Mouse (Mus musculus) spleen, adult 2 months (tissue): ENCODE measurements around the gene Yju2. TPM values are rescaled to one million over a fixed set of nuclear protein-coding genes. Genes with fewer than 3 reads are reported as not detected.

Experiments used
- DNase-seq, 2 experiments: peaks; one replicate each; pipeline versions ENCODE4 v3.0.0 to v3.0.0-alpha.2; 2012 to 2021; ENCODE audit warnings: low spot score in 2 of 2, low read depth in 1 of 2
- H3K27ac ChIP-seq: fragments of 200-500 bp; 2 replicates; pipeline ENCODE4 v1.5.1; 2012; ENCODE audit warnings: low read length, inconsistent platforms; ENCODE audit not compliant: insufficient read depth
- H3K27me3 ChIP-seq: fragments of 200-500 bp; 2 replicates; pipeline ENCODE4 v1.6.1; 2012; ENCODE audit warnings: mild to moderate bottlenecking, moderate library complexity, low read length, inconsistent platforms; ENCODE audit not compliant: control insufficient read depth, insufficient read depth
- H3K36me3 ChIP-seq: fragments of 200-500 bp; 2 replicates; pipeline ENCODE4 v1.6.1; 2012; ENCODE audit warnings: mild to moderate bottlenecking, low read length, inconsistent platforms; ENCODE audit not compliant: control insufficient read depth, insufficient read depth
- H3K4me1 ChIP-seq: fragments of 200-500 bp; 2 replicates; pipeline ENCODE4 v1.6.1; 2011; ENCODE audit warnings: inconsistent platforms; ENCODE audit not compliant: control insufficient read depth, insufficient read depth, insufficient read length
- H3K4me3 ChIP-seq: fragments of 200-500 bp; 2 replicates; pipeline ENCODE4 v1.5.1; 2011; ENCODE audit warnings: mild to moderate bottlenecking, inconsistent platforms; ENCODE audit not compliant: insufficient read depth, insufficient read length; ENCODE audit errors: extremely low read depth
- CTCF ChIP-seq: fragments of 200-500 bp; IDR thresholded peaks from 2 replicates; pipeline ENCODE4 v1.5.1; 2011; ENCODE audit warnings: mild to moderate bottlenecking, inconsistent platforms; ENCODE audit not compliant: insufficient read depth, insufficient read length, insufficient replicate concordance; ENCODE audit errors: extremely low read depth
- POLR2A ChIP-seq: fragments of 200-500 bp; IDR thresholded peaks from 2 replicates; pipeline ENCODE4 v1.6.1; 2011; ENCODE audit warnings: low read depth, low read length, inconsistent platforms
- WGBS: fragments of 180-500 bp; shearing (Covaris S2); methylation state at CpG from one replicate; pipeline ENCODE4 v1.1.7; 2018; 5-methylcytosine and 5-hydroxymethylcytosine counted together
- polyA plus RNA-seq: library from polyadenylated mRNA; depleted of rRNA; stranded (reverse); fragments of >200 nt; gene quantifications from 2 replicates; pipeline ENCODE4 v1.2.3, GENCODE M21; 2012

The Yju2 gene
- polyA plus RNA-seq, 1 experiment, result 8.2 TPM

DNA sequence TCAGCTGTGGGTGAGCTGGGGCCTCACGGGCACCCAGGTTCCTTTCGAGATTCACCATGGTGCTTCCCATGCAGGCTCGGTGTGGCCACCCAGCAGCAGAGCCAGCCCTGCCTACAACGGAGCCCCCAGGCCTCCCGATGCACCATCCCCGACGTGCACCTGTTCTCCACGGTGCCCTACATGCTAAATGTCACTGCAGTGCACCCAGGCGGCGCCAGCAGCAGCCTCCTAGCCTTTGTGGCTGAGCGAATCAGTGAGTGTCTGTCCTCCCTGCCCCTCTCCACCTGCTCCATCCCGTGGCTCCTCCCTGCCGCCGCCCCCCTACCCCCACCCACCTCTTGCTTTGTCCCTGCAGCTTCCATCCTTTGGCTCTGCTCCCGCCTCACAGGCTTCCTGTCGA lies 4.7 kb upstream of the Yju2 start:
- Histone ChIP-seq H3K4me1 (peaks cover 6% of the 10 kb centered on the region; the same call in 1 of the 2 replicates), H3K36me3 (no peaks in the 10 kb centered on the region), H3K27ac (no peak overlapping the region), H3K27me3 (no peaks in the 10 kb centered on the region), H3K4me3 (no peak overlapping the region)
- 20% methylated on average over 16 of the region's 16 CpGs for WGBS
- TF ChIP-seq POLR2A (no peak), CTCF (no peak)
- DNase-seq, result no peak

DNA sequence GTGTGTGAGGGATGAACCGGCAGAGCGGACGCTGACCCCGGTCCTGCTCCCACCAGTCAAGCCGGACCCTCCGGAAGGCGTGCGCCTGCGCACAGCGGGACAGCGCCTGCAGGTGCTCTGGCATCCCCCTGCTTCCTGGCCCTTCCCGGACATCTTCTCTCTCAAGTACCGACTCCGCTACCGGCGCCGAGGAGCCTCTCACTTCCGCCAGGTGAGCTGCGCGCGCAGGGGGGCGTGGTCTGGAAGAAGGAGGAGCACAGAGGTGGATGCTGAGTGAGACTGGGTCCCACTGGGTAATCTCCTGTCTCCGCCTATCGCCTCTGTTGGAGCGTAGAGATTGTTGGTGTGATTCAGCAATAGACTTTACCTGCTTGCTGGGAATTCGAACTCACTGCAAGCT lies 2.8 kb upstream of the Yju2 start:
- WGBS, result 89% methylated on average over 26 of the region's 26 CpGs
- Histone ChIP-seq H3K27me3 (no peaks in the 10 kb centered on the region), H3K4me3 (no peak overlapping the region), H3K27ac (no peak overlapping the region), H3K4me1 (peaks cover 7% of the 10 kb centered on the region; the same call in 1 of the 2 replicates), H3K36me3 (0 out of 2 replicates have a peak, but pooled peaks cover 1% of the 10 kb centered on the region)
- no peak for DNase-seq
- TF ChIP-seq CTCF, result no peak
- TF ChIP-seq POLR2A, result no peak

DNA sequence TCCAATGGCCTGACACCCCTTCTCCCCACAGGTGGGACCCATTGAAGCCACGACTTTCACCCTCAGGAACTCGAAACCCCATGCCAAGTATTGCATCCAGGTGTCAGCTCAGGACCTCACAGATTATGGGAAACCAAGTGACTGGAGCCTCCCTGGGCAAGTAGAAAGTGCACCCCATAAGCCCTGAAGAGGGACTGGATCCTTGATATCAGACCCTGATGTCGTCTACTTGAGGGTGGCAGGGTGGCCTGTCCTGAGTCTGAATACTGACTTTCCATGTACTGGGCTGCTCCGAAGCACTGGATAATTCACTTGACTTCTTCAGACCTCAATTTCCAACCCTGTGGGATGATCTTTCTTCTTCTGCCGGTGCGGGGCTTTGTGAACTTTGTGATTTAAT lies 2.3 kb upstream of the Yju2 start:
- H3K4me3 ChIP-seq, result no peak overlapping the region
- peaks cover 7% of the 10 kb centered on the region; the same call in 1 of the 2 replicates for H3K4me1 ChIP-seq

DNA sequence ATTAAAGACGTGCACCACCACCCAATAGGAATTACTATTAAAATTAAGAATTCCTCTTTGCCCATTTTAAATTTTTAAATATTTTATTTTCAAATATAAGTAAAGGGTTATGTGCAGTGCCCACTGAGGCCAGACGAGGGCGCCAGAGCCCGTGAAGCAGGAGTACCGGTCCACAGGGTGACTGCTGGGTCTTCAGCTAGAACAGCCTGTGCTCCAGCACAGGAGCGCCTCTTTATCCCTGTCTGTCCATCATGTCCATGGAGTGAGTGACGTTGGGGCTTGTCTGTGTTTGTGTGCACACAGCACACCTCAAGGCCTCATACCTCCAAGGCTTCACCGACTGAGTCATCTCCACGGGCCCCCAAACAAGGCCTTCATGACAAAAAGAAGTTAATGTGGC lies 1.7 kb upstream of the Yju2 start:
- Histone ChIP-seq H3K4me1 (peaks cover 7% of the 10 kb centered on the region; the same call in 1 of the 2 replicates), H3K27me3 (no peaks in the 10 kb centered on the region), H3K36me3 (peaks cover 3% of the 10 kb centered on the region; the same call in 1 of the 2 replicates), H3K4me3 (no peak overlapping the region), H3K27ac (no peak overlapping the region)
- TF ChIP-seq CTCF (peak; percentile 87), POLR2A (no peak)
- 32% methylated on average over 9 of the region's 9 CpGs for WGBS
- DNase-seq, result peak in 1 of 2 experiments; percentile 67

More for the DNA sequence above, 2.3 kb upstream of the Yju2 start:
- TF ChIP-seq POLR2A, result no peak
- no peak for TF ChIP-seq CTCF
- Histone ChIP-seq H3K27ac (no peak overlapping the region), H3K27me3 (no peaks in the 10 kb centered on the region), H3K36me3 (0 out of 2 replicates have a peak, but pooled peaks cover 1% of the 10 kb centered on the region)
- DNase-seq, result no peak
- WGBS, result 87% methylated on average over 6 of the region's 6 CpGs

DNA sequence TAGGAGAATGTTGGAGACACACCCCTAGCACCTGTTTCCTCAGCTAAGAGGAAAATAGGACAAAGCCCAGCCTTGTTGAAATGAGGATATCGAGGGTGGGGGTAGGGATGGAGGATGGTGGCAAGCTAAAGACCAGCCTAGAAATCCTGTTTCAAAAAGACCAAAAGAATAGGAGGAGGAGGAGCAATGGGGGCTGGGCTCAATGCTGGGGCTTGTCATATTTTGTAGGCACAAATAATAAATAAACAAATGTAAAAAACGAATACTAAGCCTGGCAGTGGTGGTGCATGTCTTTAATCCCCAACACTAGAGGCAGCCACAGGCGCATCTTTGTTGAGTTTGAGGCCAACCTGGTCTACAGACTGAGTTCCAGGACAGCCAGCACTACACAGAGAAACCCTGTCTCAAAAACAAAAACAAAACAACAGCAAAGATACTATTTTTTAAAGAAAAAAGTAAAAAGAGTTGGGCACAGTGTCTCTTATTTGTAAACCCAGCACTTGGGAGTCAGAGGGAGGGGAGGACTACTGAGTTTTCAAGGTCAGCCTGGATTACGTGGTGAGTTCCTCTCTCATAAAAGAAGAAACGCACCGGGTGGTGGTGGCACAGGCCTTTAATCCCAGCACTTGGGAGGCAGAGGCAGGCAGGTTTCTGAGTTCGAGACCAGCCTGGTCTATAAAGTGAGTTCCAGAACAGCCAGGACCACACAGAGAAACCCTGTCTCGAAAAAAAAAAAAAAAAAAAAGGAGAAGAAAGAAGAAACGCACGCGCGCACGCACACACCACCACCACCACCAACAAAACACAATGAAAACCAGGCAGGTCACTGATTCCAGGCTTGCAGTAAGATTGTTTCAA lies 944 bp upstream of the Yju2 start:
- Histone ChIP-seq H3K4me3 (peak overlapping the region; percentile 95; the same call in 1 of the 2 replicates), H3K27ac (peak overlapping the region; percentile 95)
- TF ChIP-seq CTCF (no peak), POLR2A (no peak)

DNA sequence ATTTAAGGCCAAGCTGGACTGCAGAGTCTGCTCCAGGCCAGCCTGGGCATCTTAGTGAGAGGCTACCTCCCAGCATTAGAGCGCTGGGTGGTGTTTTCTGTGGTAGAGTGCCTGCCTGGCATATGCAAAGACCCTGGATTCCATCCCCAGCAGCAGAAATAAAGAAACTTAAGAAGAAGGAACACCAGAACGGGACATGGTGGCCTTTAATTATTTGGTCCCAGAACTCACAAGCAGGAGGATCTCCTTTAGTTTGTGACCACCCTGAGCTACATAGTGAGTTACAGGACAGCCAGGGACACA lies 364 bp upstream of the Yju2 start:
- TF ChIP-seq CTCF (no peak), POLR2A (no peak)
- H3K4me1 ChIP-seq, result peaks cover 7% of the 10 kb centered on the region; the same call in 1 of the 2 replicates
- H3K36me3 ChIP-seq, result peaks cover 4% of the 10 kb centered on the region; the same call in 1 of the 2 replicates
- peak overlapping the region; percentile 95 for H3K27ac ChIP-seq
- H3K4me3 ChIP-seq, result peak overlapping the region; percentile 95; the same call in 1 of the 2 replicates
- no peak for DNase-seq
- WGBS, result 46% methylated on average over 2 of the region's 2 CpGs
- no peaks in the 10 kb centered on the region for H3K27me3 ChIP-seq

More for the DNA sequence above, 944 bp upstream of the Yju2 start:
- DNase-seq, result no peak
- 82% methylated on average over 13 of the region's 13 CpGs for WGBS
- H3K36me3 ChIP-seq, result peaks cover 3% of the 10 kb centered on the region; the same call in 1 of the 2 replicates
- H3K27me3 ChIP-seq, result no peaks in the 10 kb centered on the region
- peaks cover 7% of the 10 kb centered on the region; the same call in 1 of the 2 replicates for H3K4me1 ChIP-seq
